Mouse (Mus musculus) lung, embryonic 14.5 days (tissue): ENCODE data around the gene Slc2a5. TPM values are rescaled to one million over a fixed set of nuclear protein-coding genes. Genes with fewer than 3 reads are reported as not detected.
A peak's percentile ranks its signal among the peaks of the same experiment; 100 is the strongest.

Experiments
- ATAC-seq: fragments of 200-750 bp; cut with Nextera tagmentation; 2 replicates; pipeline ENCODE4 v1.8.0; 2017; ENCODE audit warnings: mild to moderate bottlenecking, moderate TSS enrichment, moderate library complexity; ENCODE audit not compliant: insufficient read depth
- DNase-seq: peaks from one replicate; pipeline ENCODE4 v3.0.0-alpha.2; 2015
- H3K27ac ChIP-seq: fragments of 300-500 bp; sonication (generic); 2 replicates; pipeline ENCODE4 v1.5.1; 2014; ENCODE audit warnings: low read depth, mild to moderate bottlenecking, moderate library complexity
- H3K27me3 ChIP-seq: fragments of 300-500 bp; sonication (generic); 2 replicates; pipeline ENCODE4 v1.6.1; 2014; ENCODE audit warnings: low read length, control low read depth; ENCODE audit not compliant: insufficient read depth
- H3K36me3 ChIP-seq: fragments of 300-500 bp; sonication (generic); 2 replicates; pipeline ENCODE4 v1.6.1; 2014; ENCODE audit warnings: control low read depth; ENCODE audit not compliant: insufficient read depth
- H3K4me1 ChIP-seq: fragments of 300-500 bp; sonication (generic); 2 replicates; pipeline ENCODE4 v1.6.1; 2014; ENCODE audit warnings: antibody characterized with exemption, control low read depth; ENCODE audit not compliant: insufficient read depth
- H3K4me2 ChIP-seq: fragments of 300-500 bp; sonication (generic); 2 replicates; pipeline ENCODE4 v1.6.1; 2014; ENCODE audit warnings: mild to moderate bottlenecking
- H3K4me3 ChIP-seq: fragments of 300-500 bp; sonication (generic); 2 replicates; pipeline ENCODE4 v1.5.1; 2014; ENCODE audit warnings: low read depth, low read length
- H3K9ac ChIP-seq: fragments of 300-500 bp; sonication (generic); 2 replicates; pipeline ENCODE4 v1.6.1; 2014
- H3K9me3 ChIP-seq: fragments of 300-500 bp; sonication (generic); 2 replicates; pipeline ENCODE4 v1.6.1; 2016; ENCODE audit warnings: low read depth, low read length, control low read depth
- CTCF ChIP-seq: IDR thresholded peaks from 2 replicates; pipeline ENCODE4 v1.5.1; 2016; ENCODE audit warnings: antibody characterized with exemption, low read depth
- WGBS: fragments of 180-500 bp; shearing (Covaris S2); extraction: QIAGEN DNeasy Blood & Tissue Kit; methylation state at CpG from one replicate; pipeline ENCODE4 v1.1.7; 2014; 5-methylcytosine and 5-hydroxymethylcytosine counted together
- polyA plus RNA-seq: library from polyadenylated mRNA; unstranded; fragments of >200 nt; fragmentation: Nextera tagmentation; extraction: Ambion mirVana; gene quantifications from 2 replicates; pipeline ENCODE4 v1.2.1, GENCODE M21; 2014

The Slc2a5 gene
- polyA plus RNA-seq, 1 experiment from 2014 or later = 0.70 TPM

- Histone ChIP-seq H3K4me1 (0 out of 2 replicates have a peak, but pooled peaks cover 8% of the 10 kb centered on the region), H3K9me3 (no peaks in the 10 kb centered on the region), H3K27ac (no peak overlapping the region), H3K9ac (no peak overlapping the region), H3K27me3 (no peaks in the 10 kb centered on the region), H3K4me2 (no peak overlapping the region), H3K4me3 (no peak overlapping the region), H3K36me3 (no peaks in the 10 kb centered on the region)
- TF ChIP-seq CTCF = no peak
- WGBS = 85% methylated on average over 26 of the region's 26 CpGs
- ATAC-seq (no peak), DNase-seq (no peak)
These were observed 4.5 kb upstream of the Slc2a5 start for GRCm38 (mm10) chr4:150114505-150115061.

GRCm38 (mm10) chr4:150117311-150117710, 1.8 kb upstream of the Slc2a5 start:
- H3K36me3 ChIP-seq = no peaks in the 10 kb centered on the region
- 0 out of 2 replicates have a peak, but pooled peaks cover 12% of the 10 kb centered on the region for H3K4me1 ChIP-seq
- H3K9ac ChIP-seq = no peak overlapping the region
- H3K27ac ChIP-seq = no peak overlapping the region
- H3K4me3 ChIP-seq = no peak overlapping the region
- ATAC-seq (no peak), DNase-seq (peak; percentile 69)
- WGBS = 37% methylated on average over 5 of the region's 5 CpGs
- H3K9me3 ChIP-seq = no peaks in the 10 kb centered on the region
- H3K4me2 ChIP-seq = no peak overlapping the region
- no peaks in the 10 kb centered on the region for H3K27me3 ChIP-seq
- TF ChIP-seq CTCF = peak; percentile 38; the same call in 1 of the 2 replicates

GRCm38 (mm10) chr4:150118163-150118562, 920 bp upstream of the Slc2a5 start:
- 0 out of 2 replicates have a peak, but pooled peaks have one; percentile 11 for TF ChIP-seq CTCF
- ATAC-seq = no peak
- Histone ChIP-seq H3K27ac (no peak overlapping the region), H3K9ac (no peak overlapping the region), H3K4me1 (0 out of 2 replicates have a peak, but pooled peaks cover 10% of the 10 kb centered on the region), H3K9me3 (no peaks in the 10 kb centered on the region), H3K4me3 (no peak overlapping the region), H3K27me3 (no peaks in the 10 kb centered on the region), H3K36me3 (no peaks in the 10 kb centered on the region), H3K4me2 (no peak overlapping the region)
- DNase-seq = no peak
- 60% methylated on average over 6 of the region's 6 CpGs for WGBS

- ATAC-seq = peak; percentile 25; the same call in 1 of the 2 replicates
- WGBS = 25% methylated on average over 14 of the region's 14 CpGs
These were observed 557 bp downstream of the Slc2a5 start for GRCm38 (mm10) chr4:150119640-150120039.

GRCm38 (mm10) chr4:150120173-150120833, 1.2 kb downstream of the Slc2a5 start:
- Histone ChIP-seq H3K27ac (no peak overlapping the region), H3K4me1 (0 out of 2 replicates have a peak, but pooled peaks cover 10% of the 10 kb centered on the region), H3K4me3 (no peak overlapping the region), H3K27me3 (no peaks in the 10 kb centered on the region), H3K9me3 (no peaks in the 10 kb centered on the region), H3K9ac (no peak overlapping the region), H3K36me3 (no peaks in the 10 kb centered on the region), H3K4me2 (peak overlapping the region; percentile 27; the same call in 1 of the 2 replicates)
- peak; percentile 6; the same call in 1 of the 2 replicates for TF ChIP-seq CTCF
- ATAC-seq (0 out of 2 replicates have a peak, but pooled peaks have one; percentile 5), DNase-seq (peak; percentile 51)
- 28% methylated on average over 15 of the region's 15 CpGs for WGBS

More at GRCm38 (mm10) chr4:150119640-150120039, 557 bp downstream of the Slc2a5 start:
- no peak overlapping the region for H3K27ac ChIP-seq
- H3K36me3 ChIP-seq = no peaks in the 10 kb centered on the region
- peak overlapping the region; percentile 50 for H3K4me2 ChIP-seq
- peak; percentile 33 for DNase-seq
- H3K4me3 ChIP-seq = 0 out of 2 replicates have a peak overlapping the region, but pooled peaks have one; percentile 3
- H3K27me3 ChIP-seq = no peaks in the 10 kb centered on the region
- no peak overlapping the region; the same call in 1 of the 2 replicates for H3K9ac ChIP-seq
- no peak for TF ChIP-seq CTCF
- H3K4me1 ChIP-seq = 0 out of 2 replicates have a peak, but pooled peaks cover 10% of the 10 kb centered on the region
- H3K9me3 ChIP-seq = no peaks in the 10 kb centered on the region

GRCm38 (mm10) chr4:150121430-150121829, 2.3 kb downstream of the Slc2a5 start:
- H3K9me3 ChIP-seq = no peaks in the 10 kb centered on the region
- H3K36me3 ChIP-seq = no peaks in the 10 kb centered on the region
- H3K4me1 ChIP-seq = 0 out of 2 replicates have a peak, but pooled peaks cover 10% of the 10 kb centered on the region
- H3K4me3 ChIP-seq = no peak overlapping the region
- no peak overlapping the region for H3K27ac ChIP-seq
- H3K9ac ChIP-seq = no peak overlapping the region
- TF ChIP-seq CTCF = no peak
- H3K27me3 ChIP-seq = no peaks in the 10 kb centered on the region
- no peak overlapping the region for H3K4me2 ChIP-seq
- ATAC-seq (no peak), DNase-seq (no peak)
- 68% methylated on average over 8 of the region's 8 CpGs for WGBS

- WGBS = 23% methylated on average over 3 of the region's 3 CpGs
- H3K36me3 ChIP-seq = no peaks in the 10 kb centered on the region
- H3K4me1 ChIP-seq = 0 out of 2 replicates have a peak, but pooled peaks cover 10% of the 10 kb centered on the region
- H3K9ac ChIP-seq = no peak overlapping the region
- H3K9me3 ChIP-seq = no peaks in the 10 kb centered on the region
- H3K4me2 ChIP-seq = no peak overlapping the region
- DNase-seq = no peak
- H3K27ac ChIP-seq = no peak overlapping the region
- no peaks in the 10 kb centered on the region for H3K27me3 ChIP-seq
- no peak for ATAC-seq
- TF ChIP-seq CTCF = no peak
- H3K4me3 ChIP-seq = no peak overlapping the region
These were observed 3.4 kb downstream of the Slc2a5 start for GRCm38 (mm10) chr4:150122476-150122875.
